Mouse (Mus musculus): ENCODE results near the gene Ptpra.

DNA sequence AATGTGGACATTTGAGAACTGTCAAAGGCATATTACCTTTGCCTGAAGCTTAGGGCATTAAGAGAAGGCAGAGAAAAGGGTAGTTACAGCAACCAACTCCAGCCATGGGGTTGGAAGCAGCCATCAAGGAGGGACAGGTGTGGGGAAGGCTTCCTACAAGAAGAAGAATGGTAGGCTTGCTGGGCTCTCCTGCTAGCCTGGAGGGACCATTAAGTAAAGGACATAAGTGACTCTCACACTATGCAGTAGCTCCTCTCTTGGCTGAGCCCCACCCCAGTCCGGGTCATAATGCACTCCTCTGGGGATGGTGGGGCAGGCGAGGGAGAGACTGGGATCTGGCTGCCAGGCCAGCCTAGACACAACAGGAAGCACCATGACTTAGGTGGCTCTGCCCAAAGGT lies 43.9 kb upstream of the Ptpra start, which contains the start of gene Tmem239:
- TF ChIP-seq GATA1 (IDR thresholded peaks at IDR 0.05; ENCODE audit: low read length) (no peak), TAL1 (IDR thresholded peaks at IDR 0.05; ENCODE audit: low read length) (no peak)
